Mouse (Mus musculus): ENCODE data around the gene Pkd1. TPM values are rescaled to one million over a fixed set of nuclear protein-coding genes. Genes with fewer than 3 reads are reported as not detected.

Pkd1 gene
- polyA plus RNA-seq, 1 experiment, result 82.0 TPM

DNA sequence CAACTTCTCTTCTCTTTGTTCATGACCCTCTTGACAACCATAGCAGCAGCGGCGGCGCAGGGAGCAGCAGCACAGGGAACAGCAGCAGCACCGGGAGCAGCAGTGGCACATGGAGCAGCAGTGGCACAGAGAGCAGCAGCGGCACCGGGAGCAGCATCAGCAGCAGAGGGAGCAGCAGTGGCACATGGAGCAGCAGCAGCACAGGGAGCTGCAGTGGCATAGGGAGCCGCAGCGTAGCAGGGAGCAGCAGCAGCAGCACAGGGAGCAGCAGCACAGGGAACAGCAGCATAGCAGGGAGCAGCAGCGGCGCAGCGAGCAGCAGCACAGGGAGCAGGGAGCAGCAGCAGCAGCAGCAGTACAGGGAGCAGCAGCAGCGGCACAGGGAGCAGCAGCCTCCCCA, 5.0 kb upstream of the Pkd1 start:
- TF ChIP-seq CTCF (IDR thresholded peaks at IDR 0.05; ENCODE audit: extremely low read depth, insufficient read depth, low read length), result no peak
- TF ChIP-seq POLR2A (IDR thresholded peaks at IDR 0.05; ENCODE audit: extremely low read depth, insufficient read depth, low read length), result no peak
- Histone ChIP-seq H3K27ac (ENCODE audit: insufficient read depth, low read length) (no peak overlapping the region), H3K4me1 (ENCODE audit: control insufficient read depth, insufficient read depth, low read length) (no peaks in the 10 kb centered on the region), H3K4me3 (ENCODE audit: insufficient read depth, low read length) (no peak overlapping the region)

DNA sequence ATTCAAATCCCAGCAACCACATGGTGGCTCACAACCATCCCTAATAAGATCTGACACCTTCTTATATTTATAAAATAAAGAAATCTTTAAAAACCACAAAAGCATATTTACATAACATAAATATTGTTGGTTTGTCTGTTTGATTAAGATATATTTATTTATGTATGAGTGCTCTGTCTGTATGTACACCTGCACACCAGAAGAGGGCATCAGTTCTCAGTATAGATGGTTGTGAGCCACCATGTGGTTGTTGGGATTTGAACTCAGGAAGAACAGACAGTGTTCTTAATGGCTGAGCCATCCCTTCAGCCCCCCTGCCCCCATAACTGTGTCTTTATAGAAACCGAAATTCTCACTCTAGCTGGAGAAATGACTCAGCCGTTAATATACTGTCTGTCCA, 4.4 kb upstream of the Pkd1 start:
- no peaks in the 10 kb centered on the region for H3K4me1 ChIP-seq (ENCODE audit: control insufficient read depth, insufficient read depth, low read length)
- no peak overlapping the region for H3K4me3 ChIP-seq (ENCODE audit: insufficient read depth, low read length)
- TF ChIP-seq POLR2A (IDR thresholded peaks at IDR 0.05; ENCODE audit: extremely low read depth, insufficient read depth, low read length), result no peak
- TF ChIP-seq CTCF (IDR thresholded peaks at IDR 0.05; ENCODE audit: extremely low read depth, insufficient read depth, low read length), result no peak
- H3K27ac ChIP-seq (ENCODE audit: insufficient read depth, low read length), result no peak overlapping the region

- H3K27ac ChIP-seq (ENCODE audit: insufficient read depth, low read length), result no peak overlapping the region
- no peaks in the 10 kb centered on the region for H3K4me1 ChIP-seq (ENCODE audit: control insufficient read depth, insufficient read depth, low read length)
- no peak for TF ChIP-seq POLR2A (IDR thresholded peaks at IDR 0.05; ENCODE audit: extremely low read depth, insufficient read depth, low read length)
- no peak for TF ChIP-seq CTCF (IDR thresholded peaks at IDR 0.05; ENCODE audit: extremely low read depth, insufficient read depth, low read length)
- no peak overlapping the region for H3K4me3 ChIP-seq (ENCODE audit: insufficient read depth, low read length)
Observed at GRCm38 (mm10) chr17:24546234-24546633, 3.4 kb upstream of the Pkd1 start.

DNA sequence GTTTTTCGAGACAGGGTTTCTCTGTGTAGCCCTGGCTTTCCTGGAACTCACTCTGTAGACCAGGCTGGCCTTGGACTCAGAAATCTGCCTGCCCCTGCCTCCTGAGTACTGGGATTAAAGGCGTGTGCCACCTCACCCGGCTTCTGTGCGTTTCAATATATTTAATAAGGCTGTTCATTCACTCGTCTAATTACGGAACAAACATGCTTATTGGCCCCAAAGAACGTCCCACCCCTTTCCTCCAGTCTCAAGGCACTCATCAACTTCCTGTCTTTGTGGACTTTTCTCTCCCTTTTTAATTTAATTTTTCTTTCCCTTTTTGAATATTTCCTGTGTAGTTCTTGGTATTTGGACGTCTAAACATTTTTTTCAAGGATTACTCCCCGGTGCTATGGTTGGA, 1.2 kb upstream of the Pkd1 start:
- Histone ChIP-seq H3K4me1 (ENCODE audit: control insufficient read depth, insufficient read depth, low read length) (peaks cover 6% of the 10 kb centered on the region; the same call in 1 of the 2 replicates), H3K27ac (ENCODE audit: insufficient read depth, low read length) (peak overlapping the region; percentile 82; the same call in 1 of the 2 replicates), H3K4me3 (ENCODE audit: insufficient read depth, low read length) (peak overlapping the region; percentile 97)
- TF ChIP-seq POLR2A (IDR thresholded peaks at IDR 0.05; ENCODE audit: extremely low read depth, insufficient read depth, low read length), result no peak
- no peak for TF ChIP-seq CTCF (IDR thresholded peaks at IDR 0.05; ENCODE audit: extremely low read depth, insufficient read depth, low read length)

DNA sequence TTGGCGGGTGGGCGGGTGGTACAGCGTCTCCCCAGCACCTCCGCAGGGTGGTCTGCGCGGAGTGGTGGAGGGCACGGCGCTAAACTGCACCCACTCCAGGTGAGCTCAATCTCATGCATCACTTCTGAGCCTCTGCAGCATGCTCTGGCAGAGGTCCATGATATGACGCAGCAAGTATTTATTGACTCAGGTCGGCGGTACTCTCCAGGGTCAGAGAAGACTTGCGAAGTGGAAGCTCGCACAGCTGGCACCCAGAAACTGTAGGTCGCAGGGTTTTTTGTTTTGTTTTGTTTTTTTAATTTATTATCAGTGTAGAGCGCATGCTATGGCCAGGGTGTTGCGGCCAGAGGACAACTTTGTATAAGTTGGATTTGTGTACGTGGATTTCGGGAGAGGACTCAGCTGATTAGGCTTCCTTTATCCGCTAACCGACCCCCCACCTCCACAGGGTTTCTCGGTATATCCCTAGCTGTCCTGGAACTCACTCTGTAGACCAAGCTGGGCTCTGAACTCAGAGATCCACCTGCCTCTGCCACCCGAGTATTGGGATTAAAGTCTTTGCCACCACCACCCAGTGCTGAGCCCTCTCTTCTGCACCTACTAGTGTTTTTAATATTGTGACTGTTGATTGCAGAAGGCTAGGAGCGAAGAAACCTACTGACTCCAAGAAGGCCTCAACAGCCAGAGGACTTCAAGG, 565 bp upstream of the Pkd1 start:
- TF ChIP-seq CTCF (IDR thresholded peaks at IDR 0.05; ENCODE audit: extremely low read depth, insufficient read depth, low read length), result no peak
- TF ChIP-seq POLR2A (IDR thresholded peaks at IDR 0.05; ENCODE audit: extremely low read depth, insufficient read depth, low read length), result 0 out of 2 replicates have a peak, but pooled peaks have one; percentile 9
- Histone ChIP-seq H3K27ac (ENCODE audit: insufficient read depth, low read length) (peak overlapping the region; percentile 82), H3K4me3 (ENCODE audit: insufficient read depth, low read length) (peak overlapping the region; percentile 97), H3K4me1 (ENCODE audit: control insufficient read depth, insufficient read depth, low read length) (peaks cover 6% of the 10 kb centered on the region; the same call in 1 of the 2 replicates)

DNA sequence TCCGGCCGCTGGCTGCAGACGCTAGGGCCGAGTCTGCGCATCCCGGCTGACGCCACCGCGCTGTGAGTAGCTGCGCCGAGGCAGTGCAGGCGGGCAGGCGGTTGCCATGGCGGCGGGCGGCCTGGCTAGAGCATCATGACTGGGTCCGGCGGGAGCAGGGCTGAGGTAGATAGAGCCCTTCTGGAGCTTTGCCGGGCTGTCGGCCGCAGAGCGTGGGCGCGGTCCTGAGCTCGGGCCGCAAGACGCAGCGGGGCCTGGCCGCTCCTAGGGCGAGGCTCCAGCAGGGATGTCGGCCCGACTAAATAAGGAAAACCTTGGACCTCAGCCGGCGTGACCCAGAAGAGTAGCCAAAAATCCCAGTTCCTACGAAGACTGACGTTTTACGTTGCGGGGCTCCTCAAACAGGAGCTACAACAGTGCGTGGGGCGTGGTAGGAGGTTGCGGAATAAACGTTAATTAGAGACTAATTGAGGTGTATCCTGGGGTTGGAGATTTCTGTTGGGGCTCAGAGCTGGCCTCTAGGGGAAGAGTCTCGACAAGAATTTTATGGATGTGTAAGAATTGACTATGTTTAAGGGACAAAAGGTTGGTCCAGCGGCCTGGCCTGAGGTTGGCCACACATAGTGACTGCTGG, 899 bp downstream of the Pkd1 start:
- peak overlapping the region; percentile 97 for H3K4me3 ChIP-seq (ENCODE audit: insufficient read depth, low read length)
- TF ChIP-seq POLR2A (IDR thresholded peaks at IDR 0.05; ENCODE audit: extremely low read depth, insufficient read depth, low read length) (peak; percentile 20; the same call in 1 of the 2 replicates), CTCF (IDR thresholded peaks at IDR 0.05; ENCODE audit: extremely low read depth, insufficient read depth, low read length) (no peak)
- H3K4me1 ChIP-seq (ENCODE audit: control insufficient read depth, insufficient read depth, low read length), result peaks cover 9% of the 10 kb centered on the region
- H3K27ac ChIP-seq (ENCODE audit: insufficient read depth, low read length), result peak overlapping the region; percentile 99

DNA sequence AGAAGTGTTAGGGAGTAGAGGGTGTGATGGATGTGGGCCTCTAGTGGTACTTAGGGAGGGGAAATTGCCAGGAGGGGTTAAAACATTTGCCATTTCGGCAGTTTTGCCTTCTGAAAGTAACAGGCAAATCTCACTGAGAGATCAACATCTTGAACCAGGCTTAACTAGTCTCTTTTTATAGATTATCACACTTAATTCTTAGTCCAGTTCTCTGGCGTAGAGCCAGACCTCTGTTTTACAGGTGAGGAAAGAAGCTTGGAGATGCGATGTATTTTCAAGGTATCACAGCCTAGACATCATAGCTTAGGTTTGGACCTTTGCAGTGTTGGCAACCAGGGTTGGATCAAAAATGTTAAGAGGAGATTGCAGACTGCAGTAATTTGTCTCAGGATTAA, 1.4 kb downstream of the Pkd1 start:
- no peak overlapping the region for H3K27ac ChIP-seq (ENCODE audit: insufficient read depth, low read length)
- peaks cover 9% of the 10 kb centered on the region for H3K4me1 ChIP-seq (ENCODE audit: control insufficient read depth, insufficient read depth, low read length)
- TF ChIP-seq CTCF (IDR thresholded peaks at IDR 0.05; ENCODE audit: extremely low read depth, insufficient read depth, low read length) (no peak), POLR2A (IDR thresholded peaks at IDR 0.05; ENCODE audit: extremely low read depth, insufficient read depth, low read length) (no peak)
- peak overlapping the region; percentile 97 for H3K4me3 ChIP-seq (ENCODE audit: insufficient read depth, low read length)

DNA sequence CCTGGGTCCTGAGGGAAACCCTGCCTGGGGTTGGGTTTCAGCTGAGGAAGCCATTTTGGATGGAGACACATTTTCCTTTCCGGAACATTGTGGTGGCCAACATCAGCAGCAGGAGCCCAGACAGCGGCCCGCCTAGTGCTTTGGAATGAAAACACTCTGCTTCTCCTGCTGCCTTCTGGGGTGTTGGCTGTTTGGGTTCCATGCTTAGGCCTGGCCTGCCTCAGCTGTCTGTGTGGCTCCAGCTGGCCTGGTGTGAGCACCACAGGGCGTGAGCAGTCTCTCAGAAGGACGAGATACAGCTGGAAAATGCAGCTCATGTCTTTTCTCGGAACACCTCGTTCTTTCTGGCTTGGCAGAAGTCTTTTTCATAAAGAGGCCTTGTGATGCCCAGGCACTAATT, 7.5 kb downstream of the Pkd1 start:
- no peak overlapping the region for H3K4me3 ChIP-seq (ENCODE audit: insufficient read depth, low read length)
- H3K27ac ChIP-seq (ENCODE audit: insufficient read depth, low read length), result no peak overlapping the region
- TF ChIP-seq POLR2A (IDR thresholded peaks at IDR 0.05; ENCODE audit: extremely low read depth, insufficient read depth, low read length), result no peak
- no peak for TF ChIP-seq CTCF (IDR thresholded peaks at IDR 0.05; ENCODE audit: extremely low read depth, insufficient read depth, low read length)
- peaks cover 20% of the 10 kb centered on the region for H3K4me1 ChIP-seq (ENCODE audit: control insufficient read depth, insufficient read depth, low read length)

GRCm38 (mm10) chr17:24558600-24559099, 9.0 kb downstream of the Pkd1 start:
- H3K4me1 ChIP-seq (ENCODE audit: control insufficient read depth, insufficient read depth, low read length), result peaks cover 15% of the 10 kb centered on the region
- no peak overlapping the region for H3K4me3 ChIP-seq (ENCODE audit: insufficient read depth, low read length)
- H3K27ac ChIP-seq (ENCODE audit: insufficient read depth, low read length), result peak overlapping the region; percentile 8; the same call in 1 of the 2 replicates
- TF ChIP-seq CTCF (IDR thresholded peaks at IDR 0.05; ENCODE audit: extremely low read depth, insufficient read depth, low read length) (no peak), POLR2A (IDR thresholded peaks at IDR 0.05; ENCODE audit: extremely low read depth, insufficient read depth, low read length) (no peak)

DNA sequence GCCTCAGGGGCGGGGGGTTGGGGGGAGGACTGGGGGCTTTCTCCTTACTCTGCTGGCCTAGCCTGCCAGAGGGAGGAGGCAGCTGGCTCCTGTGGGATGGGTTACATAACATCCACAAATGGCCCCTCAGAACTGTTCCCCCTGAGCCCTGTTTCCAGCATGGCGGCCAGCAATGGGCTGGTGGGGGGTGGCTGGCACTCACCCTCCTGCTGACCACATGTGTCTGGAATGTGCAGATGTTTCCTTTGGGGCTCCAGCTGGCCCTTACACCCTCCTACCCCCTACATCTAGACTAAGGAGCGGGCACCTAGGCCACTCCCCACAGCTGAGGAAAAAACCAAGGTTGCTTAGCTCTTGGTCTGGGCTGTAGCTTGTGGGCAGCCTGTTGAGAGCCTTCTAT, 9.5 kb downstream of the Pkd1 start:
- Histone ChIP-seq H3K4me3 (ENCODE audit: insufficient read depth, low read length) (no peak overlapping the region), H3K27ac (ENCODE audit: insufficient read depth, low read length) (peak overlapping the region; percentile 97), H3K4me1 (ENCODE audit: control insufficient read depth, insufficient read depth, low read length) (peaks cover 15% of the 10 kb centered on the region)
- TF ChIP-seq POLR2A (IDR thresholded peaks at IDR 0.05; ENCODE audit: extremely low read depth, insufficient read depth, low read length), result no peak
- no peak for TF ChIP-seq CTCF (IDR thresholded peaks at IDR 0.05; ENCODE audit: extremely low read depth, insufficient read depth, low read length)

Measured in cortical plate, adult 2 months (tissue).